Mouse (Mus musculus): ENCODE results near the gene Rnf225.
"Not testable (repeated sequence)": the region's sequence is repeated elsewhere in the genome, so short reads cannot be mapped to it uniquely, and the experiment has no call there.

Gene Rnf225

DNA sequence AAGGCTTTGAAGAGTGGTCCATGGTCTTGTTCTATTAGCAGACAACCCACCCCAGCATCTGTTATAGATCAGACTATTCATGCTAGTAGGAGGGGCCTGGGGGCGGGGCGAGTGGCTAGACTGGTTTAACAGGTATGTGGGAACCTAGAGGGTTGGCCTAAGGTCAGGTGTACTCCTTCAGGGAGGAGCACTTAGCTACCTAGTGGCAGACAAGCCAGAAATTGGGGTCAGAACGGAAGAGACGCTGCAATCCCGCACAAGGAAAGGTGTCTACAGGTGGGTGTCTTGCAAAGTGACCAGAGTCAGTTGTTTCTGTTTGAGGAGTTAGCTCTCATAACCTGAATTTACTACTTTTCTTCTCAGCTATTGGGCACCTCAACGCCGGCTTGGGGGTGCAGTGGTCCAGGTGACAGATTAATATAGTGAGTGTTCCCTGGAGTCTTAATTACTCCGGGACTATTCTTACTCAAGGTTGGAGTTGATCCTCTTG lies at the start of gene Rnf225:
Rnf225 (plus strand) TSS at position 226 of the 490 bp plus-strand sequence.
- peak; percentile 32 for DNase-seq (ENCODE audit: low spot score)

GRCm38 (mm10) chr7:12880036-12880435 lies 47.2 kb upstream of the Rnf225 start:
- DNase-seq (ENCODE audit: low spot score): no peak

DNA sequence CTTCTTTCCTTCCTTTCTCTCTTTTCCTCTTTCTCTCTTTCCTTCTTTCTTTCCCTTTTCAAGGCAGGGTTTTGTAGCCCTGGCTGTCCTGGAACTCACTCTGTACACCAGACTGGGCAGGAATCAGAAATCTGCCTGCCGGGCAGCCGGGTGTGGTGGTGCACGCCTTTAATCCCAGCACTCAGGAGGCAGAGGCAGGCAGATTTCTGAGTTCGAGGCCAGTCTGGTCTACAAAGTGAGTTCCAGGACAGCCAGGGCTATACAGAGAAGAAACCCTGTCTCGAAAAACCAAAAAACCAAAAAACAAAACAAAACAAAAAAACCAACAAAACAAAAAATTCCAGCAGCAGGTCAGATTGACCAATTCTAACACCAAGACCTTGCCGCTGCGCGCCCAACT lies 46.7 kb upstream of the Rnf225 start:
- not testable (repeated sequence) for DNase-seq (ENCODE audit: low spot score)

DNA sequence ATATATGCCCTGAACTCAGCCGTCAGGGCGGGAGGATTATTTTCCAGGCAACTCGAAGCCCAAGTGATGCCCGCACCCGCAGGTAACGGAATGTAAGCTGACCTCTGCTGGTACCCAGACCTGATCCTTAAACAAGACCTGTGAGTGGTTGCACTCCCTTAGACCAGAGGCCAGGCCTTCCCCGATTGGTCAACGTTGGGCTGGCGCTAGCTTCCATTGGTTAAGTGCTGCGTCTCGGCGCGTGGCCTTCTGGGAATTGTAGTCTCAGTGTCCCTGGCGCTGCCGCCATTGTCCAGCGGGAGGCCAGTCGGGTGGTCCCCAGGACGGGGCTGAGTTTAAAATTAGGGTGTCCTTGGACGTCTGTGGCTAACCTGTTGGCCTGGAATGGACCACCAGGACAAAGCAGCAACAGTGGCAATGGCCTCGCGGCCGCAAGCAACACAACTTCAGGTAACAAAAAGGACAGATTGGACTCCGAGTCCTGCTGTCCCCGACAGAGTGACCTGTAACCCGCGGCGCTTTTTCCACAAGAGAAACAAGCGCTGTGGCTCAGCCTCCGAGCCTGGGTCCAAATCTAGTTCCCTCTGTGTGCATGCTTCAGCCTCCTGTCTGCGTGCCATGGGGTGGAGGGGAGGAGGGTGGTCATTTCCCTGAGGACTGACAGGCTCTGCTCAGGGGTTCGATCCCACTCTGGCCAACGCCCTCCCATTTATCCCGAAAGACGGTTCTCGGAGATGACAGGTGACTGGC lies 46.1 kb upstream of the Rnf225 start, which contains the start of gene Zfp128:
Zfp128 (plus strand) TSS at position 267 of the 750 bp plus-strand sequence.
- DNase-seq (ENCODE audit: low spot score): peak; percentile 100

GRCm38 (mm10) chr7:12886563-12887266 lies 40.5 kb upstream of the Rnf225 start:
- DNase-seq (ENCODE audit: low spot score): no peak

- no peak for DNase-seq (ENCODE audit: low spot score)
These were observed 39.6 kb upstream of the Rnf225 start for GRCm38 (mm10) chr7:12887585-12887984.

DNA sequence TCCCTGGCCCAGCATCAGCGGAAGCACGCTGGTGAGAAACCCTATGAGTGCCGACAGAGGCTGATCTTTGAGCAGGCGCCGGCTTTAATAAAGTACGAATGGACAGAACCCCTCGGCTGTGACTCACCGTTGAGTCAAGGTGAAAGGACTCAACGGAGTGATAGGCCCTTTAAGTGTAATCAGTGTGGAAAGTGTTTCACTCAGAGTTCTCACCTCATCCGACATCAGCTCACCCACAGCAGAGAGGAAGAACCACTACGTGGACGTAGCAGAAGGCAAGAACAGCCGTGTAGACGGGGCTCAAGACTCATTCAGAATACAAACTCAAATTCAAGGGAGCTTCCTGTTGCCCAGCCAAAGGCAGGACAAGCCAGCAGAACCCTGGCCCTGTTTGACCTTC lies 36.3 kb upstream of the Rnf225 start:
- no peak for DNase-seq (ENCODE audit: low spot score)

DNA sequence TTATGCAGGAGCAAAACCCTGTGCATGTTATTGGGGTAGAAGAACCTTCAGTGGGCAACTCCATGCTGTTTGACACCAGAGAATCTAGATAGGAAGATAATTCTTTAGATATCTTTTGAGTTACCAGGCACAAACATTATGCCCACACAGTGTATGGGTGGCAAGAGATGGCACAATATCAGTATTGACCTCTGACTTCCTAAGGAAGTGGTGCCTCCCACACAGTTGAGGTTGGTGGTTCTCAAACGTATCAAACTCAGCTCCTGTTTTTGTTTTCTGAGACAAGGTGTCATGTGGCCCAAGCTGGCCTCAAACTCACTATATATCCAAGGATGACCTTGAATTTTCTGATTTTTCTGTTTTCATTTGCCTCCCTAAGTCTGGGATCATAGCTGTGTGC lies 35.9 kb upstream of the Rnf225 start:
- no peak for DNase-seq (ENCODE audit: low spot score)

DNA sequence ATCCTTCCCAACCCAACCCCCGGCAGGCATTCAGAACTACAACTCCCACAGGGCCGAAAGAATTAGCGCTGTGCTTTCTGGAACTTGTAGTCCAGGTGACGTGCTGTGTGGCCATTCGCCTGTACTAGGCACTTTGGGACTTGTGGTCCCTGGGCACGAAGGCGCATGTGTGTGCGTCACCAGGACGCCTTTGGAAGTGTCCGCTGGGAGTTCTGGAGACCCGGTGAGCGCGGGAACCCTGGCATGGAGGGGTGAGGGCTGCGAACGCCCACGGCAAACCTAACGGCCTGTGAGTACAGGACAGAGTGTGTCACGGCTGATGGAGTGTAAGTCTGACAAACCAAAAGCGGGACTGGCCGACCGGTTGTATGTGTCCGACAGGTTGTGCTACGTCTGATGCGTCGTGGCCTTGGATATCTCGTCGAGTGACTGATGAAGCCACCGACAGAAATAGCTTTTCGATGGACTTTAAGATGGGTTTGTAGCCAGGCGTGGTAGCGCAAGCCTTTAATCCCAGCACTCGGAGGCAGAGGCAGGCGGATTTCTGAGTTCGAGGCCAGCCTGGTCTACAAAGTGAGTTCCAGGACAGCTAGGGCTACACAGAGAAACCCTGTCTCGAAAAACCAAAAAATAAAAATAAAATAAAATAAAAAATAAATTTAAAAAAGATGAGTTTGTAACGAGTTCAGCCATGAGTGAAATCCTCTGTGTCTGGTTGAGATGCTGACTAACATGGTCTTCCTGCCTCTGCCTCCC lies 29.4 kb upstream of the Rnf225 start, which contains the start of gene Zscan22:
Zscan22 (plus strand) TSS at position 161 of the 756 bp plus-strand sequence.
- peak; percentile 98 for DNase-seq (ENCODE audit: low spot score)

DNA sequence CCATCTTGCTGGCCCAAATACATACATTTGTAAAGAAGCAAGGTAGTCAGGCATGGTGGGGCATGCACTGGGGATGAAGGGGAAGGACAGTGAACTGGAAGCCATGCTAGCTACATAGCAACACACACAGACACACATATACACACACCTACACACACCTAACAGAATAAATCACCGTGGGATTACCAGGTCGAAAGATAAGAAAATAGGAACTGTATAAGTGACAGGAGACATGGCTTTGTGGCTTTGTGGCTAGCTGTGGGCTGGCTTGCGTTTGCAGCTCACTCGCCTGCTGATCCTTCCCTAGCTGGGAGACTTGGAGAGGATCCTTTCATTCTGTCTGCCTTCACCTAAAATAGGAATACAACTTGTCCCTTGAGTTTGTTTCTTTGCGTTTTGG lies 25.7 kb upstream of the Rnf225 start:
- DNase-seq (ENCODE audit: low spot score): no peak

GRCm38 (mm10) chr7:12903623-12904022 lies 23.6 kb upstream of the Rnf225 start:
- DNase-seq (ENCODE audit: low spot score): peak; percentile 17

- DNase-seq (ENCODE audit: low spot score): no peak
These were observed 22.1 kb upstream of the Rnf225 start for GRCm38 (mm10) chr7:12905146-12905545.

DNA sequence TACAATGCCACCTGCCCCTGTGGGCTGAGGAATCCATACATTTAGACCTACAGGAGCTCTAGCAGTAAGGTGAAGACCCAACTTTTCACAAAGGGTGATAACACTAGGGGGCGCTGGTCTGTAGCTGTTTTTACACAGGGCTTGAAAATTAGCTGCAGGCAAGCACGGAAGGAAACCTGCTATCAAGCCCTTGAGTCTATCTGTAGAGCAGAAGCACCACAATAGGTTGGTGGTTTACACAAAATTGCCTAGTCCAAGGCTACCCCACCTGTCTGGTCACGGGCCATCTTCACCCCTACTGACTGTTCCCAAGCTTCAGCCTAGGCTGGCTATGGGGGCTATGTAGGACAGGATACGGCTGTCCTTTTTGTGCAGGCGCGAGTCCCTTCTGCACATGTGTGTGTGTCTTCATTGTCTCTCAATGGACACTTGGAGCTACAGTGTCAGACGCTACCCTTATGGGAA lies 17.7 kb upstream of the Rnf225 start:
- DNase-seq (ENCODE audit: low spot score): peak; percentile 75

- DNase-seq (ENCODE audit: low spot score): peak; percentile 81
These were observed 17.0 kb upstream of the Rnf225 start for GRCm38 (mm10) chr7:12910181-12910668.

- peak; percentile 47 for DNase-seq (ENCODE audit: low spot score)
These were observed 13.7 kb upstream of the Rnf225 start for GRCm38 (mm10) chr7:12913556-12913955.

- not testable (repeated sequence) for DNase-seq (ENCODE audit: low spot score)
These were observed 6.7 kb upstream of the Rnf225 start for GRCm38 (mm10) chr7:12920495-12920894.

GRCm38 (mm10) chr7:12921318-12921704 lies 5.9 kb upstream of the Rnf225 start:
- peak; percentile 13 for DNase-seq (ENCODE audit: low spot score)

DNA sequence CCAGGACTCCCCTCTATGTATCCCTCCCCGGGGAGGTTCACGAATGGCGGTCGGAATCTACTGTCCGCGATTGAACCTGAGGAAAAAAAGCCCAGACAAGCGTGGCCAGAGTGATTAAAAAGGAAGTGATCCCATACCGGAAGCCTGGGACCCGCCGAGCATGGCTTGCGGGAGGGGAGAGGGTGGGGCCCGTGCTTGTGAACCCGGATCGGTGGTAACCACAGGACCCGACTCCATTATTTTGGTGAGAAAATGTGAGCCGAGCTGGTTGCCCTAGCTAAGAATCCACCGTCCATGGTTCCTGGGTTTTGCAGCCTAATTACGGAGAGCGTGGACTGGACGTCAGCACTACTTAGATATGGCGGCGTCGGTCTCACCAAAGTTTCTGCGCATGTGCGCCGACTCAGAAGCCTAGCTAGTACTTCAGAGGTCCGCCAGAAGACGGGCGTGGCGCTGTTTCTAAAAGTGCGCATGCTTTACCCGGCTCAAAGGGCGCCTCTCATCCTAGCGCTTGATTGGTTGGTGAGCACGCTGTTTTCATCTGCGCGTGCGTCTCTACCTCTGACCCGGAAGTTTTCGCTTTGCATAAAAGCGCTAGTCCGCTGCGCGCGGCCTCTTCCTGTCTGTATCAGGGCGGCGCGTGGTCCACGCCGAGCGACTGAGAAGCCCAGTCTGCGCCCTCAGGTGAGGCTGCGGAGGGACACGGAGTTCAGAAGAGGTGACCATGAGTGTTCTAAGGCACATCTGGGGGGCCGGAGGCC lies 5.3 kb upstream of the Rnf225 start, which contains the start of gene Rps5:
Rps5 (plus strand) TSS at position 586 of the 761 bp plus-strand sequence.
- peak; percentile 100 for DNase-seq (ENCODE audit: low spot score)

DNA sequence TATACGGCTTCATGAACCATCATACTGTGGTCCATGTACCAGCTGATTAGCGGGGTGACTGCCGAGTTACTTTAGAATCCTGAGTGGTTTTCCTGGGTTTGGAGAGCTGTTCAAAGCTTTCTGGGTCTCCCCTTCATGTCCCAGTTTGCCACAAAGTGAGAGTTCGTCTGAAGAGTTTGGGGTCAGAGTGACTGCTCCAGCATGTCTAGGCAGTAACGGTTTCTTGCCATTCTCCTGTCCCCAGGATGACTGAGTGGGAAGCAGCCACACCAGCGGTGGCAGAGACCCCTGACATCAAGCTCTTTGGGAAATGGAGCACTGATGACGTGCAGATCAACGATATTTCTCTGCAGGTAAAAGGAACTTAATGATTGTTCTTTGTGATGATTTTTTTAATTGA lies 4.5 kb upstream of the Rnf225 start:
- no peak for DNase-seq (ENCODE audit: low spot score)

- no peak for DNase-seq (ENCODE audit: low spot score)
These were observed 900 bp upstream of the Rnf225 start for GRCm38 (mm10) chr7:12926316-12926715.

All from embryo, embryonic 10 days (tissue).